Mouse (Mus musculus) adrenal gland, adult 18-20 months (tissue): ENCODE measurements around the gene Foxi2. TPM values are rescaled to one million over a fixed set of nuclear protein-coding genes. Genes with fewer than 3 reads are reported as not detected.

Experiments
- total RNA-seq, 2 experiments: library from RNA; stranded (reverse); gene quantifications; 1 replicate in 1 of 2; 2 replicates in 1 of 2; pipeline ENCODE4 v1.2.3; 2021

The Foxi2 gene
- total RNA-seq, 2 experiments from 2014 or later: not detected

Other genes starting within 250 kb of the Foxi2 start
- not detected for gene Nps, start 151.6 kb upstream of the Foxi2 start, total RNA-seq
- not detected for gene Clrn3, start 118.3 kb downstream of the Foxi2 start, total RNA-seq
- gene Ptpre, start 127.2 kb downstream of the Foxi2 start, total RNA-seq: 1 to 10 TPM; 3.5 to 4.2 TPM